11 mouse cellular contexts compared by ENCODE assay signal in the genomic region with DNA sequence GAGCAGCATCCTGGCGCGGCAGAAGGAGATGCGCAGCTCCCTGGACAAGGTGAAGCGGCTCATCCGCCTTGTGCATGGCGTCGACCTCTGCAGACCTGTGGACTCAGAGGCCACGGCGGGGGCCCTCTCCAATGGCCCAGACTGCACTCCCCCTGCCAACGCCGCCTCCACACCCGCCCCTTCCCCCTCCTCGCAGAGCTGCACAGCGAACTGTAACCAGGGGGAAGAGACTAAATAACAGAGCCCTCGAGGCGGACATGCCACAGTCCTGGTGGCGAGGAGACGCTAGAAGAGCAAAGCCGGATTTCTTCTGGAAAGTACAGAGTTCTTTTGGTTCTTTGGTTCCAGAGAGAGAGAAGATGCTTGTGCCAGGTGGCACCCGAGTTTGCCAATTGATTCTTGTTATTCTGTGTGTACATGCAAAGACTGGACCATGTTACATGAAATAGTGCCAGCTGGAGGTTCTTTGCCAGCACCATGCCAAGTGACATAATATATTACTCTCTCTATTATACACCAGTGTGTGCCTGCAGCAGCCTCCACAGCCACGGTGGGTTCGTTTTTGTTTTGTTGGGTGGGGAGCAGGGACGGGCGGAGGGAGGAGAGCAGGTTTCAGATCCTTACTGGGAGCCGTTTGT. TPM values are rescaled to one million over a fixed set of nuclear protein-coding genes. Genes with fewer than 3 reads are reported as not detected.
DNase-seq lines count a peak whose midpoint lies in the region; ATAC-seq and TF ChIP-seq lines count a peak whose summit lies in the region.
"Had no signal": no experiment of that assay in that cellular context is flagged by ENCODE, and none has a peak within 500 bp of the region (broad histone marks: within the 10 kb centered on the region; RNA-seq: fewer than 3 reads in every experiment).

No protein-coding gene starts in this region.

- no peaks in the 10 kb centered on the region for H3K9me3 ChIP-seq in kidney, embryonic 15.5 days (replicated peaks)
- H3K9me3 ChIP-seq in neural tube, embryonic 11.5 days (ENCODE audit: control insufficient read depth, low read length), result no peaks in the 10 kb centered on the region
- H3K9me3 ChIP-seq in neural tube, embryonic 14.5 days (ENCODE audit: control insufficient read depth, low read length), result no peaks in the 10 kb centered on the region
- H3K9me3 ChIP-seq: limb, embryonic 12.5 days had no signal

- ATAC-seq in kidney, embryonic 15.5 days (replicated peaks; ENCODE audit: low FRiP score), result peak; percentile 43
- no peak for ATAC-seq in neural tube, embryonic 11.5 days (ENCODE audit: insufficient read depth, low FRiP score, low TSS enrichment)
- peak; percentile 69; the same call in 1 of the 2 replicates for ATAC-seq in neural tube, embryonic 14.5 days (ENCODE audit: low read depth)

- no peak overlapping the region for H3K4me3 ChIP-seq in cerebellum, adult 2 months (replicated peaks; ENCODE audit: insufficient read depth, low read depth, low read length)
- H3K4me3 ChIP-seq in kidney, embryonic 15.5 days (replicated peaks), result no peak overlapping the region
- no peak overlapping the region for H3K4me3 ChIP-seq in neural tube, embryonic 11.5 days (ENCODE audit: low read depth, low read length)
- H3K4me3 ChIP-seq in neural tube, embryonic 14.5 days (ENCODE audit: low read depth, low read length), result no peak overlapping the region
- H3K4me3 ChIP-seq: limb, embryonic 12.5 days had no signal

- 35% methylated on average over 25 of the region's 25 CpGs for WGBS in cerebellum, adult 2 months
- WGBS in kidney, embryonic 15.5 days, result 45% methylated on average over 25 of the region's 25 CpGs
- WGBS in neural tube, embryonic 11.5 days, result 77% methylated on average over 25 of the region's 25 CpGs
- WGBS in neural tube, embryonic 14.5 days, result 51% methylated on average over 25 of the region's 25 CpGs

- TF ChIP-seq CTCF in cerebellum, adult 2 months (IDR thresholded peaks at IDR 0.05; ENCODE audit: borderline replicate concordance, insufficient read depth, low read depth, low read length), result no peak

- H3K36me3 ChIP-seq in kidney, embryonic 15.5 days, result peaks cover 81% of the 10 kb centered on the region
- peaks cover 6% of the 10 kb centered on the region; the same call in 1 of the 2 replicates for H3K36me3 ChIP-seq in neural tube, embryonic 11.5 days (ENCODE audit: control insufficient read depth, insufficient read depth, low read length)
- peaks cover 32% of the 10 kb centered on the region for H3K36me3 ChIP-seq in neural tube, embryonic 14.5 days (ENCODE audit: control insufficient read depth, insufficient read depth, low read length)

- no peaks in the 10 kb centered on the region for H3K27me3 ChIP-seq in cerebellum, adult 2 months (ENCODE audit: control insufficient read depth, insufficient read depth, low read length)
- H3K27me3 ChIP-seq in kidney, embryonic 15.5 days, result no peaks in the 10 kb centered on the region
- no peaks in the 10 kb centered on the region for H3K27me3 ChIP-seq in neural tube, embryonic 11.5 days (ENCODE audit: control insufficient read depth, insufficient read depth, low read length)
- H3K27me3 ChIP-seq in neural tube, embryonic 14.5 days (ENCODE audit: control insufficient read depth, insufficient read depth, low read length), result no peaks in the 10 kb centered on the region
- H3K27me3 ChIP-seq: limb, embryonic 12.5 days had no signal

- H3K4me2 ChIP-seq in kidney, embryonic 15.5 days, result peak overlapping the region; percentile 10; the same call in 1 of the 2 replicates
- no peak overlapping the region for H3K4me2 ChIP-seq in neural tube, embryonic 11.5 days (ENCODE audit: low read depth)
- H3K4me2 ChIP-seq in neural tube, embryonic 14.5 days (ENCODE audit: low read depth, low read length), result no peak overlapping the region
- H3K4me2 ChIP-seq: limb, embryonic 12.5 days had no signal

- peak; percentile 38 to 43 for DNase-seq in cerebellum, adult 2 months
- no peak for DNase-seq in cerebellum, adult 11 months
- no peak for DNase-seq in kidney, adult 8-10 months
- DNase-seq in neural tube, embryonic 11.5 days (ENCODE audit: low spot score), result peak; percentile 9
- no peak for DNase-seq in neural tube, embryonic 10.5 days (ENCODE audit: extremely low spot score, low spot score)
- DNase-seq in gastrocnemius, postnatal 4 days (ENCODE audit: low spot score in 2 of 2), result no peak
- DNase-seq: lung, postnatal 14 days; midbrain, embryonic 14.5 days had no signal

- H3K9ac ChIP-seq in kidney, embryonic 15.5 days, result no peak overlapping the region
- H3K9ac ChIP-seq in neural tube, embryonic 11.5 days (ENCODE audit: low read length), result no peak overlapping the region
- H3K9ac ChIP-seq in neural tube, embryonic 14.5 days (replicated peaks; ENCODE audit: low read depth, low read length), result no peak overlapping the region
- H3K9ac ChIP-seq: limb, embryonic 12.5 days had no signal

- no peak for TF ChIP-seq POLR2A in cerebellum, adult 2 months (IDR thresholded peaks at IDR 0.05; ENCODE audit: borderline replicate concordance, insufficient read depth, low read length)

- peaks cover 11% of the 10 kb centered on the region for H3K4me1 ChIP-seq in cerebellum, adult 2 months (ENCODE audit: control insufficient read depth, insufficient read depth, low read length)
- peaks cover 12% of the 10 kb centered on the region for H3K4me1 ChIP-seq in kidney, embryonic 15.5 days
- no peaks in the 10 kb centered on the region for H3K4me1 ChIP-seq in neural tube, embryonic 11.5 days (ENCODE audit: control insufficient read depth, insufficient read depth, low read length)
- no peaks in the 10 kb centered on the region for H3K4me1 ChIP-seq in neural tube, embryonic 14.5 days (ENCODE audit: control insufficient read depth, insufficient read depth, low read length)
- H3K4me1 ChIP-seq: limb, embryonic 12.5 days had no signal

- no peak overlapping the region for H3K27ac ChIP-seq in cerebellum, adult 2 months (ENCODE audit: insufficient read depth, low read length)
- H3K27ac ChIP-seq in kidney, embryonic 15.5 days, result peak overlapping the region; percentile 67
- H3K27ac ChIP-seq in neural tube, embryonic 11.5 days (ENCODE audit: low read depth, low read length), result no peak overlapping the region
- peak overlapping the region; percentile 69 for H3K27ac ChIP-seq in neural tube, embryonic 14.5 days (ENCODE audit: low read depth, low read length)
- H3K27ac ChIP-seq: limb, embryonic 12.5 days had no signal

RNA-seq across cellular contexts. Expression of gene Pex16, which starts 14.2 kb away (rescaled TPM):
- polyA plus RNA-seq in cerebellum, adult 2 months (2012; rRNA removed), result 60.7 and 63.5 TPM in 2 replicates
- polyA plus RNA-seq in kidney, embryonic 15.5 days (2015; fragmentation: Nextera tagmentation; extraction: Ambion mirVana), result 24.7 and 29.5 TPM in 2 replicates
- 21.5 and 22.4 TPM in 2 replicates for polyA plus RNA-seq in neural tube, embryonic 11.5 days (2014; fragmentation: Nextera tagmentation; extraction: Ambion mirVana)
- 32.4 and 37.0 TPM in 2 replicates for polyA plus RNA-seq in neural tube, embryonic 14.5 days (2014; fragmentation: Nextera tagmentation; extraction: Ambion mirVana)
- total RNA-seq in gastrocnemius, postnatal 4 days (2021), result 10 to 100 TPM; 23.0 to 23.1 TPM

RNA-seq across cellular contexts. Expression of gene Large2, which starts 14.4 kb away (rescaled TPM):
- 0.62 and 1.4 TPM in 2 replicates for polyA plus RNA-seq in cerebellum, adult 2 months (2012; rRNA removed)
- polyA plus RNA-seq in kidney, embryonic 15.5 days (2015; fragmentation: Nextera tagmentation; extraction: Ambion mirVana), result 26.0 and 29.5 TPM in 2 replicates
- polyA plus RNA-seq in neural tube, embryonic 11.5 days (2014; fragmentation: Nextera tagmentation; extraction: Ambion mirVana), result 3.0 and 4.9 TPM in 2 replicates
- polyA plus RNA-seq in neural tube, embryonic 14.5 days (2014; fragmentation: Nextera tagmentation; extraction: Ambion mirVana), result 0.97 and 2.2 TPM in 2 replicates
- under 1 TPM in 1 of 2 experiments, not detected in 1; 0.47 TPM for total RNA-seq in gastrocnemius, postnatal 4 days (2021)

RNA-seq across cellular contexts. Expression of gene 1700029I15Rik, which starts 22.0 kb away (rescaled TPM):
- polyA plus RNA-seq in cerebellum, adult 2 months (2012; rRNA removed), result 6.4 and 6.9 TPM in 2 replicates
- polyA plus RNA-seq in kidney, embryonic 15.5 days (2015; fragmentation: Nextera tagmentation; extraction: Ambion mirVana), result 3.2 and 3.4 TPM in 2 replicates
- 1.0 and 3.1 TPM in 2 replicates for polyA plus RNA-seq in neural tube, embryonic 11.5 days (2014; fragmentation: Nextera tagmentation; extraction: Ambion mirVana)
- polyA plus RNA-seq in neural tube, embryonic 14.5 days (2014; fragmentation: Nextera tagmentation; extraction: Ambion mirVana), result 3.9 and 4.2 TPM in 2 replicates
- total RNA-seq in gastrocnemius, postnatal 4 days (2021), result 1 to 10 TPM; 1.8 to 2.6 TPM

RNA-seq across cellular contexts. Expression of gene Mapk8ip1, which starts 40.8 kb away (rescaled TPM):
- polyA plus RNA-seq in cerebellum, adult 2 months (2012; rRNA removed), result 349 TPM in 2 replicates
- polyA plus RNA-seq in kidney, embryonic 15.5 days (2015; fragmentation: Nextera tagmentation; extraction: Ambion mirVana), result 32.1 and 34.9 TPM in 2 replicates
- 39.1 and 44.2 TPM in 2 replicates for polyA plus RNA-seq in neural tube, embryonic 11.5 days (2014; fragmentation: Nextera tagmentation; extraction: Ambion mirVana)
- polyA plus RNA-seq in neural tube, embryonic 14.5 days (2014; fragmentation: Nextera tagmentation; extraction: Ambion mirVana), result 51.8 and 64.3 TPM in 2 replicates
- 10 to 100 TPM; 41.2 to 41.5 TPM for total RNA-seq in gastrocnemius, postnatal 4 days (2021)

Comparison
In these comparisons a context has a peak if more than half of its experiments do, and no peak if none do; other contexts are left out.
1. DNase-seq: peak in cerebellum, adult 2 months (2 of 2) and neural tube, embryonic 11.5 days (single experiment); none in cerebellum, adult 11 months (single experiment), kidney, adult 8-10 months (0 of 2), neural tube, embryonic 10.5 days (single experiment) and gastrocnemius, postnatal 4 days (0 of 2).
2. H3K27ac ChIP-seq: peak in kidney, embryonic 15.5 days (single experiment) and neural tube, embryonic 14.5 days (single experiment); none in cerebellum, adult 2 months (single experiment) and neural tube, embryonic 11.5 days (single experiment).